Mouse (Mus musculus): ENCODE data around the gene Olfr1029. TPM values are rescaled to one million over a fixed set of nuclear protein-coding genes. Genes with fewer than 3 reads are reported as not detected.
"Not testable (repeated sequence)": the region's sequence is repeated elsewhere in the genome, so short reads cannot be mapped to it uniquely, and the experiment has no call there.

The Olfr1029 gene
- polyA plus RNA-seq (2014; fragmentation: Nextera tagmentation; extraction: Ambion mirVana), result not detected in 2 replicates

DNA sequence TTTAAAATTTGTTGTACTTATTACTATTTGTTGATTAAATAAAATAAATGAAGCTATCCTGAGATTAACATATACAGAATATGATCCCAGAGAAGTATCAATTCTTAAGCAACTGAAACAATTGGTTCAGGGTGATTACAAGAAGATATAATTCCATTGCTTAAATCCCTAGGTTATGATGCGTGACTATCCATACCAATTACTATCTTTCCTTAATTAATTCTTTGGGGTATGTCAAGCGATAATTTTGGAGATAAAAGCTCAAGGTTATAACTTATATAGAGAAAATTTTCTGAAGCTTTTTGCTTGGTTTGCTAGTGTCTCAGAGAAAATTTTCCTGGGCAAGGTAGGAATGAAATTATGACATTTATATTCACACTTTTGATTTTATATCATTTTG is at the start of gene Olfr1029:
Olfr1029 (plus strand) TSS at position 301 of the 400 bp plus-strand sequence.
- Histone ChIP-seq H3K36me3 (ENCODE audit: control insufficient read depth, insufficient read depth, low read length) (no peaks in the 10 kb centered on the region), H3K4me1 (ENCODE audit: control insufficient read depth, insufficient read depth, low read length) (no peaks in the 10 kb centered on the region), H3K9ac (ENCODE audit: low read depth, low read length) (no peak within 1 kb of the TSS), H3K27ac (ENCODE audit: low read depth, low read length) (no peak within 1 kb of the TSS), H3K27me3 (ENCODE audit: control insufficient read depth, insufficient read depth, low read length) (no peaks in the 10 kb centered on the region), H3K9me3 (ENCODE audit: control insufficient read depth, low read length) (no peaks in the 10 kb centered on the region), H3K4me2 (replicated peaks; ENCODE audit: low read depth, low read length) (no peak within 1 kb of the TSS), H3K4me3 (ENCODE audit: low read length) (no peak within 1 kb of the TSS)
- WGBS, result 91% methylated on average over 2 of the region's 2 CpGs
- no peak for ATAC-seq (ENCODE audit: low FRiP score, low TSS enrichment)

- WGBS, result 81% methylated on average over 1 of the region's 1 CpGs
- H3K4me1 ChIP-seq (ENCODE audit: control insufficient read depth, insufficient read depth, low read length), result no peaks in the 10 kb centered on the region
- ATAC-seq (ENCODE audit: low FRiP score, low TSS enrichment), result no peak
- H3K4me3 ChIP-seq (ENCODE audit: low read length), result no peak within 1 kb of the TSS
- H3K4me2 ChIP-seq (replicated peaks; ENCODE audit: low read depth, low read length), result no peak within 1 kb of the TSS
- no peaks in the 10 kb centered on the region for H3K9me3 ChIP-seq (ENCODE audit: control insufficient read depth, low read length)
- no peak within 1 kb of the TSS for H3K27ac ChIP-seq (ENCODE audit: low read depth, low read length)
- H3K27me3 ChIP-seq (ENCODE audit: control insufficient read depth, insufficient read depth, low read length), result no peaks in the 10 kb centered on the region
- no peak within 1 kb of the TSS for H3K9ac ChIP-seq (ENCODE audit: low read depth, low read length)
- H3K36me3 ChIP-seq (ENCODE audit: control insufficient read depth, insufficient read depth, low read length), result no peaks in the 10 kb centered on the region
Observed at GRCm38 (mm10) chr2:85950137-85950536, 23.6 kb upstream of the Olfr1029 start, which contains the start of gene Olfr1028. Gene Olfr1028, plus strand, starts transcription at chr2:85950437.

DNA sequence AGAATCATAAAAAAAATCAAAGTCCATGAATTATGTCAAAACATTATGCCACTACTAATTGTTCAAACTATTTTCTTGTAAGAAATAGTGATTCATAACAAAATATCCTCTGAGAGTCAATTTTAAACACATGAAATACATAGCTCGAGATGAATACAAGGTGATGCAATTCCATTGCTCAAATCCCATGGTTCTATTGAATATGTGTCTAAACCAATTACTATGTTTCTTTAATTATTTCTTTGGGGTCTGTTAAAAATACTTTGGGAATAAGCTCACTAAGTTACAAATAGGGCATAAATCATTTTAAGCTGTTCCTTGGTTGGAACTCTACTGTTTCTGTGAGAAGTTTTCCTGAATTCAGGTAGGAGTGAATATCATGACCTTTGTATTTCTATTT is 5.3 kb downstream of the Olfr1029 start, which contains the start of gene Olfr1030:
Olfr1030 (plus strand) TSS at position 301 of the 400 bp plus-strand sequence.
- 78% methylated on average over 1 of the region's 1 CpGs for WGBS
- ATAC-seq (ENCODE audit: low FRiP score, low TSS enrichment), result no peak
- no peaks in the 10 kb centered on the region for H3K27me3 ChIP-seq (ENCODE audit: control insufficient read depth, insufficient read depth, low read length)

DNA sequence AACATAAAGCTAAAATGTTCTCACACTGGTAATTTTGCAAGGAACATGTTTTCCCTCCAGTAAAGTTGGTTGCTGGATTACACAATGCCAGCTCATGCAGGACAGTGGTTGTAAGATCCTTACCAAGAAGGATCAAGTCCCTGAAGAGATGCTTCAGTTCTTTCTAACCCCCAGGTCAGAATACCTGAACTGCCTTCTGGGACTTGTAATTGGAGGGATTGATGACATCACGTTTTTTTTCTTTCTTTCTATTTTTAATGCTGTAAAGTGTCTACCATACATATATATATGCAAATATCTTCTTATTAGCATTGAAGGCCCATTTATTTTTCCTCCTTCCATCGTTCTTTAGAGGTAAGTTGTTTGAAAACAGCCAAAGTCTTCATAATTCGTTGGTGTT is 16.3 kb downstream of the Olfr1029 start, which contains the start of gene Olfr1031:
Olfr1031 (plus strand) TSS at position 301 of the 400 bp plus-strand sequence.
- no peak within 1 kb of the TSS for H3K27ac ChIP-seq (ENCODE audit: low read depth, low read length)
- no peak within 1 kb of the TSS for H3K9ac ChIP-seq (ENCODE audit: low read depth, low read length)
- no peak for ATAC-seq (ENCODE audit: low FRiP score, low TSS enrichment)
- no peaks in the 10 kb centered on the region for H3K4me1 ChIP-seq (ENCODE audit: control insufficient read depth, insufficient read depth, low read length)
- H3K4me2 ChIP-seq (replicated peaks; ENCODE audit: low read depth, low read length), result no peak within 1 kb of the TSS
- no peaks in the 10 kb centered on the region for H3K9me3 ChIP-seq (ENCODE audit: control insufficient read depth, low read length)
- no peak within 1 kb of the TSS for H3K4me3 ChIP-seq (ENCODE audit: low read length)
- no peaks in the 10 kb centered on the region for H3K27me3 ChIP-seq (ENCODE audit: control insufficient read depth, insufficient read depth, low read length)
- WGBS, result 65% methylated on average over 3 of the region's 3 CpGs
- no peaks in the 10 kb centered on the region for H3K36me3 ChIP-seq (ENCODE audit: control insufficient read depth, insufficient read depth, low read length)

More for the DNA sequence above, 5.3 kb downstream of the Olfr1029 start, which contains the start of gene Olfr1030:
- H3K9ac ChIP-seq (ENCODE audit: low read depth, low read length), result no peak within 1 kb of the TSS
- no peak within 1 kb of the TSS for H3K4me2 ChIP-seq (replicated peaks; ENCODE audit: low read depth, low read length)
- H3K27ac ChIP-seq (ENCODE audit: low read depth, low read length), result no peak within 1 kb of the TSS
- H3K36me3 ChIP-seq (ENCODE audit: control insufficient read depth, insufficient read depth, low read length), result no peaks in the 10 kb centered on the region
- no peaks in the 10 kb centered on the region for H3K9me3 ChIP-seq (ENCODE audit: control insufficient read depth, low read length)
- no peaks in the 10 kb centered on the region for H3K4me1 ChIP-seq (ENCODE audit: control insufficient read depth, insufficient read depth, low read length)
- H3K4me3 ChIP-seq (ENCODE audit: low read length), result no peak within 1 kb of the TSS

DNA sequence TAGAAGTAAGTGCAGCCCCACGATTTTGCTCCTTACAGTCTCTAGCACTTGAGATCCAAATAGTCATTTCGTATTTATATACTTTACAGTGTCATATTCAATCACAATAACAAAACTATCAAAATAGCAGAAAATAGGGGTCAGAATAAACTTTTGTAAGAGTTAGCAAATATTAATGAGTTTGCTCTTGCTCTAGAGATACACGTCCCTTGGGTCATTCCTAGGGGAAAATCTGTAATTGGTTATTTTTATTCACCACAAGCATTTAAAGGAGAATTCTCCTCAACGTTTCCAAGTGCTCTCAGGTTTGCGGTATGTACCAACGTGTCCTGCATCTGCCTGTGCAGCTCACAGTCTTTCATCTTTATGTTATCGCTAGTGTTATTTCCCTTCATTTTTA is 31.5 kb downstream of the Olfr1029 start, which contains the start of gene Olfr1032:
Olfr1032 (plus strand) TSS at position 301 of the 400 bp plus-strand sequence.
- no peak for ATAC-seq (ENCODE audit: low FRiP score, low TSS enrichment)
- 87% methylated on average over 7 of the region's 7 CpGs for WGBS
- H3K27me3 ChIP-seq (ENCODE audit: control insufficient read depth, insufficient read depth, low read length), result no peaks in the 10 kb centered on the region
- no peaks in the 10 kb centered on the region for H3K4me1 ChIP-seq (ENCODE audit: control insufficient read depth, insufficient read depth, low read length)
- H3K9me3 ChIP-seq (ENCODE audit: control insufficient read depth, low read length), result no peaks in the 10 kb centered on the region
- no peak within 1 kb of the TSS for H3K9ac ChIP-seq (ENCODE audit: low read depth, low read length)
- H3K36me3 ChIP-seq (ENCODE audit: control insufficient read depth, insufficient read depth, low read length), result no peaks in the 10 kb centered on the region
- no peak within 1 kb of the TSS for H3K27ac ChIP-seq (ENCODE audit: low read depth, low read length)
- no peak within 1 kb of the TSS for H3K4me3 ChIP-seq (ENCODE audit: low read length)
- H3K4me2 ChIP-seq (replicated peaks; ENCODE audit: low read depth, low read length), result no peak within 1 kb of the TSS

DNA sequence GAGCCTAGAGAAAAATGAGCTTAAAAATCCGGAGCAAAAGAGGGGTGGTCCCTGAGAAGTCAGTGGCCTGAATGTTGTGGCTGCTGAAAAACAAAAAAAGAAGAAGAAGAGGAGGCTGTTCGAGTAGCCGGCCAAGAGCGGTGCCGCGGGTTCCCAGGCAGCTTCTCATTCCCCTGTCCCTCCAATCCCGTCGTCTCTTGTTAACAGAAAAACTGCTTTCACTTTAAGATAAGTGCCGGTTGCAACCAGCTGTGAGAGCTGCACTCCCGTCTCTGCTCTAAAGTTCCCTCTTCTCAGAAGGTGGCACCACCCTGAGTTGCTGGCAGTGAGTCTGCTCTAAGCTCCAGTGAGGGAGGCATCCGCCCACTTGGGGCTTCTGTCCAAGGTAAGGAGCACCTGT is 46.7 kb downstream of the Olfr1029 start, which contains the start of gene Olfr1033:
Olfr1033 (plus strand) TSS at position 228 of the 400 bp plus-strand sequence.
- H3K4me1 ChIP-seq (ENCODE audit: control insufficient read depth, insufficient read depth, low read length); H3K27me3 ChIP-seq (ENCODE audit: control insufficient read depth, insufficient read depth, low read length); H3K9ac ChIP-seq (ENCODE audit: low read depth, low read length); H3K36me3 ChIP-seq (ENCODE audit: control insufficient read depth, insufficient read depth, low read length); ATAC-seq (ENCODE audit: low FRiP score, low TSS enrichment); H3K9me3 ChIP-seq (ENCODE audit: control insufficient read depth, low read length): not testable (repeated sequence)
- H3K27ac ChIP-seq (ENCODE audit: low read depth, low read length), result peak within 1 kb of the TSS; percentile 37; the same call in 1 of the 2 replicates
- peak within 1 kb of the TSS; percentile 24; the same call in 1 of the 2 replicates for H3K4me3 ChIP-seq (ENCODE audit: low read length)
- WGBS, result 2% methylated on average over 10 of the region's 11 CpGs
- peak within 1 kb of the TSS; percentile 34 for H3K4me2 ChIP-seq (replicated peaks; ENCODE audit: low read depth, low read length)

DNA sequence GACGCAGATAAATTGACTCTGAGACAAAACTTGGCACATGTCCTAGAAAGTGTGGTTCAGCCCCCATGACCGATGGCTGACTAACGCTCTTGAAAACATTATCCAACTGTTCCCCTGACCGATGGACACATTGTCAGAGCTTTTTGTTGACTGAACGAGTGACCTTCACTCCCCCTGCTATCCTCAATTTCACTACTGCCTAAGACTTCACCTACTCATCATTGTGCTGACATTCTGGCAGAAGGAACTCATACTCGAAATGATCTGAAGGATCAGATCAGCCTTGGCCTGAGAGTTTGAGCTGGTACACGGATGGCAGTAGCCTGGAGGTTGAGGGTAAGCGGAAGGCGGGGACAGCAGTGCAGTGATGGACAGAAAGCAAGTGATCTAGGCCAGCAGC is 47.8 kb downstream of the Olfr1029 start:
- WGBS, result 39% methylated on average over 3 of the region's 9 CpGs
- ATAC-seq (ENCODE audit: low FRiP score, low TSS enrichment); H3K4me3 ChIP-seq (ENCODE audit: low read length): not testable (repeated sequence)

More for the DNA sequence above, 47.8 kb downstream of the Olfr1029 start:
- not testable (repeated sequence) for H3K9me3 ChIP-seq (ENCODE audit: control insufficient read depth, low read length); H3K27ac ChIP-seq (ENCODE audit: low read depth, low read length); H3K4me2 ChIP-seq (replicated peaks; ENCODE audit: low read depth, low read length); H3K4me1 ChIP-seq (ENCODE audit: control insufficient read depth, insufficient read depth, low read length); H3K36me3 ChIP-seq (ENCODE audit: control insufficient read depth, insufficient read depth, low read length); H3K27me3 ChIP-seq (ENCODE audit: control insufficient read depth, insufficient read depth, low read length); H3K9ac ChIP-seq (ENCODE audit: low read depth, low read length)

Other genes starting within 250 kb of the Olfr1029 start
- not detected in 2 replicates for gene Olfr1012, start 211.1 kb upstream of the Olfr1029 start, polyA plus RNA-seq (2014; fragmentation: Nextera tagmentation; extraction: Ambion mirVana)
- gene Olfr1013, start 206.8 kb upstream of the Olfr1029 start, polyA plus RNA-seq (2014; fragmentation: Nextera tagmentation; extraction: Ambion mirVana), result not detected in 2 replicates
- gene Olfr1014, start 201.2 kb upstream of the Olfr1029 start, polyA plus RNA-seq (2014; fragmentation: Nextera tagmentation; extraction: Ambion mirVana), result not detected in 2 replicates
- not detected in 2 replicates for gene Olfr1015, start 191.9 kb upstream of the Olfr1029 start, polyA plus RNA-seq (2014; fragmentation: Nextera tagmentation; extraction: Ambion mirVana)
- not detected in 2 replicates for gene Olfr1016, start 171.4 kb upstream of the Olfr1029 start, polyA plus RNA-seq (2014; fragmentation: Nextera tagmentation; extraction: Ambion mirVana)
- not detected in 2 replicates for gene Olfr1018, start 155.4 kb upstream of the Olfr1029 start, polyA plus RNA-seq (2014; fragmentation: Nextera tagmentation; extraction: Ambion mirVana)
- gene Olfr1019, start 128.4 kb upstream of the Olfr1029 start, polyA plus RNA-seq (2014; fragmentation: Nextera tagmentation; extraction: Ambion mirVana), result not detected in 2 replicates
- not detected in 2 replicates for gene Olfr1020, start 126.9 kb upstream of the Olfr1029 start, polyA plus RNA-seq (2014; fragmentation: Nextera tagmentation; extraction: Ambion mirVana)
- gene Olfr1022, start 105.3 kb upstream of the Olfr1029 start, polyA plus RNA-seq (2014; fragmentation: Nextera tagmentation; extraction: Ambion mirVana), result not detected in 2 replicates
- gene Olfr1023, start 88.3 kb upstream of the Olfr1029 start, polyA plus RNA-seq (2014; fragmentation: Nextera tagmentation; extraction: Ambion mirVana), result not detected in 2 replicates
- not detected in 2 replicates for gene Olfr1024, start 68.8 kb upstream of the Olfr1029 start, polyA plus RNA-seq (2014; fragmentation: Nextera tagmentation; extraction: Ambion mirVana)
- not detected in 2 replicates for gene Olfr1025-ps1, start 58.7 kb upstream of the Olfr1029 start, polyA plus RNA-seq (2014; fragmentation: Nextera tagmentation; extraction: Ambion mirVana)
- gene Olfr1026, start 52.3 kb upstream of the Olfr1029 start, polyA plus RNA-seq (2014; fragmentation: Nextera tagmentation; extraction: Ambion mirVana), result not detected in 2 replicates
- gene Olfr1028, start 23.5 kb upstream of the Olfr1029 start, polyA plus RNA-seq (2014; fragmentation: Nextera tagmentation; extraction: Ambion mirVana), result not detected in 2 replicates
- not detected in 2 replicates for gene Olfr1030, start 5.4 kb downstream of the Olfr1029 start, polyA plus RNA-seq (2014; fragmentation: Nextera tagmentation; extraction: Ambion mirVana)
- gene Olfr1031, start 16.4 kb downstream of the Olfr1029 start, polyA plus RNA-seq (2014; fragmentation: Nextera tagmentation; extraction: Ambion mirVana), result not detected in 2 replicates
- not detected in 2 replicates for gene Olfr1032, start 31.6 kb downstream of the Olfr1029 start, polyA plus RNA-seq (2014; fragmentation: Nextera tagmentation; extraction: Ambion mirVana)
- 1.3 and 3.2 TPM in 2 replicates for gene Olfr1033, start 46.7 kb downstream of the Olfr1029 start, polyA plus RNA-seq (2014; fragmentation: Nextera tagmentation; extraction: Ambion mirVana)
- 0.17 TPM in 1 of 2 replicates, not detected in the other for gene Olfr1034, start 72.0 kb downstream of the Olfr1029 start, polyA plus RNA-seq (2014; fragmentation: Nextera tagmentation; extraction: Ambion mirVana)
- gene Olfr1036, start 100.1 kb downstream of the Olfr1029 start, polyA plus RNA-seq (2014; fragmentation: Nextera tagmentation; extraction: Ambion mirVana), result not detected in 2 replicates
- gene Olfr1037, start 113.5 kb downstream of the Olfr1029 start, polyA plus RNA-seq (2014; fragmentation: Nextera tagmentation; extraction: Ambion mirVana), result not detected in 2 replicates
- gene Olfr1039, start 162.0 kb downstream of the Olfr1029 start, polyA plus RNA-seq (2014; fragmentation: Nextera tagmentation; extraction: Ambion mirVana), result not detected in 2 replicates
- not detected in 2 replicates for gene Olfr1040, start 172.8 kb downstream of the Olfr1029 start, polyA plus RNA-seq (2014; fragmentation: Nextera tagmentation; extraction: Ambion mirVana)
- gene Olfr1042, start 187.9 kb downstream of the Olfr1029 start, polyA plus RNA-seq (2014; fragmentation: Nextera tagmentation; extraction: Ambion mirVana), result not detected in 2 replicates
- not detected in 2 replicates for gene Olfr1043, start 193.6 kb downstream of the Olfr1029 start, polyA plus RNA-seq (2014; fragmentation: Nextera tagmentation; extraction: Ambion mirVana)
- gene Olfr1044, start 203.9 kb downstream of the Olfr1029 start, polyA plus RNA-seq (2014; fragmentation: Nextera tagmentation; extraction: Ambion mirVana), result not detected in 2 replicates
- gene Olfr52, start 211.8 kb downstream of the Olfr1029 start, polyA plus RNA-seq (2014; fragmentation: Nextera tagmentation; extraction: Ambion mirVana), result not detected in 2 replicates
- not detected in 2 replicates for gene Olfr1045, start 229.1 kb downstream of the Olfr1029 start, polyA plus RNA-seq (2014; fragmentation: Nextera tagmentation; extraction: Ambion mirVana)
- gene Olfr1046, start 245.4 kb downstream of the Olfr1029 start, polyA plus RNA-seq (2014; fragmentation: Nextera tagmentation; extraction: Ambion mirVana), result not detected in 2 replicates

All from kidney, embryonic 14.5 days (tissue).